Mouse (Mus musculus) small intestine, adult 2 months (tissue): ENCODE measurements around the gene Shc3. TPM values are rescaled to one million over a fixed set of nuclear protein-coding genes. Genes with fewer than 3 reads are reported as not detected.

ENCODE experiments used
- H3K27ac ChIP-seq: fragments of 200-500 bp; 2 replicates; pipeline ENCODE4 v1.5.1; 2012; ENCODE audit warnings: low read depth, low read length, control low read depth, inconsistent platforms; ENCODE audit not compliant: insufficient read depth
- H3K27me3 ChIP-seq: fragments of 200-500 bp; 2 replicates; pipeline ENCODE4 v1.6.1; 2012; ENCODE audit warnings: mild to moderate bottlenecking, moderate library complexity, low read length, inconsistent platforms; ENCODE audit not compliant: control insufficient read depth, insufficient read depth
- H3K36me3 ChIP-seq: fragments of 200-500 bp; 2 replicates; pipeline ENCODE4 v1.6.1; 2012; ENCODE audit warnings: mild to moderate bottlenecking, low read length, control low read depth, inconsistent platforms; ENCODE audit not compliant: control insufficient read depth, insufficient read depth
- H3K4me1 ChIP-seq: fragments of 200-500 bp; 2 replicates; pipeline ENCODE4 v1.6.1; 2012; ENCODE audit warnings: low read length, inconsistent platforms, mixed read lengths; ENCODE audit not compliant: control insufficient read depth, insufficient read depth, insufficient read length
- H3K4me3 ChIP-seq: fragments of 200-500 bp; 2 replicates; pipeline ENCODE4 v1.5.1; 2012; ENCODE audit warnings: low read depth, mild to moderate bottlenecking, control low read depth, inconsistent platforms, low read length, moderate library complexity
- CTCF ChIP-seq: fragments of 200-500 bp; IDR thresholded peaks from 2 replicates; pipeline ENCODE4 v1.5.1; 2012; ENCODE audit warnings: low read depth, mild to moderate bottlenecking, control low read depth, inconsistent platforms, low read length, moderate library complexity, mixed read lengths; ENCODE audit not compliant: insufficient replicate concordance, insufficient read length; ENCODE audit errors: extremely low read depth
- POLR2A ChIP-seq: fragments of 200-500 bp; IDR thresholded peaks from 2 replicates; pipeline ENCODE4 v1.6.1; 2012; ENCODE audit warnings: low read depth, mild to moderate bottlenecking, control low read depth, inconsistent platforms, low read length, moderate library complexity
- WGBS: fragments of 180-500 bp; shearing (Covaris S2); methylation state at CpG from one replicate; pipeline ENCODE4 v1.1.7; 2018; 5-methylcytosine and 5-hydroxymethylcytosine counted together
- polyA plus RNA-seq: library from polyadenylated mRNA; depleted of rRNA; stranded (reverse); fragments of >200 nt; gene quantifications from 2 replicates; pipeline ENCODE4 v1.2.3, GENCODE M21; 2012

The Shc3 gene
- polyA plus RNA-seq, 1 experiment: 0.08 TPM

- no peaks in the 10 kb centered on the region for H3K36me3 ChIP-seq
- WGBS: 80% methylated on average over 4 of the region's 4 CpGs
- no peaks in the 10 kb centered on the region for H3K27me3 ChIP-seq
- no peak overlapping the region for H3K4me3 ChIP-seq
- no peak for TF ChIP-seq CTCF
- no peak for TF ChIP-seq POLR2A
- no peak overlapping the region for H3K27ac ChIP-seq
- no peaks in the 10 kb centered on the region for H3K4me1 ChIP-seq
These were observed 143.4 kb downstream of the Shc3 start for GRCm38 (mm10) chr13:51425662-51426443.

GRCm38 (mm10) chr13:51424647-51425046 lies 144.6 kb downstream of the Shc3 start:
- Histone ChIP-seq H3K4me1 (no peaks in the 10 kb centered on the region), H3K27me3 (no peaks in the 10 kb centered on the region), H3K36me3 (no peaks in the 10 kb centered on the region), H3K4me3 (no peak overlapping the region), H3K27ac (no peak overlapping the region)
- peak; percentile 74; the same call in 1 of the 2 replicates for TF ChIP-seq CTCF
- TF ChIP-seq POLR2A: no peak
- 12% methylated on average over 5 of the region's 5 CpGs for WGBS

GRCm38 (mm10) chr13:51423647-51424046 lies 145.6 kb downstream of the Shc3 start:
- no peaks in the 10 kb centered on the region for H3K4me1 ChIP-seq
- TF ChIP-seq CTCF (no peak), POLR2A (no peak)
- H3K36me3 ChIP-seq: no peaks in the 10 kb centered on the region
- no peak overlapping the region for H3K4me3 ChIP-seq
- WGBS: 58% methylated on average over 9 of the region's 9 CpGs
- H3K27ac ChIP-seq: no peak overlapping the region
- no peaks in the 10 kb centered on the region for H3K27me3 ChIP-seq

GRCm38 (mm10) chr13:51420861-51421260 lies 148.4 kb downstream of the Shc3 start:
- Histone ChIP-seq H3K27me3 (no peaks in the 10 kb centered on the region), H3K27ac (no peak overlapping the region), H3K36me3 (no peaks in the 10 kb centered on the region), H3K4me1 (no peaks in the 10 kb centered on the region), H3K4me3 (no peak overlapping the region)
- WGBS: 83% methylated on average over 9 of the region's 9 CpGs
- TF ChIP-seq POLR2A (no peak), CTCF (no peak)

GRCm38 (mm10) chr13:51419501-51419900 lies 149.7 kb downstream of the Shc3 start:
- TF ChIP-seq CTCF: no peak
- TF ChIP-seq POLR2A: no peak

GRCm38 (mm10) chr13:51418942-51419451 lies 150.2 kb downstream of the Shc3 start:
- TF ChIP-seq POLR2A (no peak), CTCF (no peak)
- no peaks in the 10 kb centered on the region for H3K4me1 ChIP-seq
- no peak overlapping the region for H3K27ac ChIP-seq
- H3K4me3 ChIP-seq: no peak overlapping the region
- H3K27me3 ChIP-seq: no peaks in the 10 kb centered on the region
- no peaks in the 10 kb centered on the region for H3K36me3 ChIP-seq
- 70% methylated on average over 19 of the region's 19 CpGs for WGBS

More at GRCm38 (mm10) chr13:51419501-51419900, 149.7 kb downstream of the Shc3 start:
- Histone ChIP-seq H3K4me3 (no peak overlapping the region), H3K27me3 (no peaks in the 10 kb centered on the region), H3K4me1 (no peaks in the 10 kb centered on the region), H3K27ac (no peak overlapping the region), H3K36me3 (no peaks in the 10 kb centered on the region)
- 87% methylated on average over 15 of the region's 15 CpGs for WGBS

GRCm38 (mm10) chr13:51418268-51418941 lies 150.8 kb downstream of the Shc3 start:
- 10% methylated on average over 20 of the region's 20 CpGs for WGBS
- TF ChIP-seq POLR2A (no peak), CTCF (peak; percentile 89; the same call in 1 of the 2 replicates)
- H3K27ac ChIP-seq: no peak overlapping the region
- no peaks in the 10 kb centered on the region for H3K4me1 ChIP-seq
- no peaks in the 10 kb centered on the region for H3K27me3 ChIP-seq
- H3K36me3 ChIP-seq: no peaks in the 10 kb centered on the region
- H3K4me3 ChIP-seq: no peak overlapping the region
